Mouse (Mus musculus) 416B (cell line): ENCODE data around the gene Phc2.

Experiments
- DNase-seq: peaks from one replicate; pipeline ENCODE4 v3.0.0; 2011; ENCODE audit warnings: low read depth

The Phc2 gene

DNA sequence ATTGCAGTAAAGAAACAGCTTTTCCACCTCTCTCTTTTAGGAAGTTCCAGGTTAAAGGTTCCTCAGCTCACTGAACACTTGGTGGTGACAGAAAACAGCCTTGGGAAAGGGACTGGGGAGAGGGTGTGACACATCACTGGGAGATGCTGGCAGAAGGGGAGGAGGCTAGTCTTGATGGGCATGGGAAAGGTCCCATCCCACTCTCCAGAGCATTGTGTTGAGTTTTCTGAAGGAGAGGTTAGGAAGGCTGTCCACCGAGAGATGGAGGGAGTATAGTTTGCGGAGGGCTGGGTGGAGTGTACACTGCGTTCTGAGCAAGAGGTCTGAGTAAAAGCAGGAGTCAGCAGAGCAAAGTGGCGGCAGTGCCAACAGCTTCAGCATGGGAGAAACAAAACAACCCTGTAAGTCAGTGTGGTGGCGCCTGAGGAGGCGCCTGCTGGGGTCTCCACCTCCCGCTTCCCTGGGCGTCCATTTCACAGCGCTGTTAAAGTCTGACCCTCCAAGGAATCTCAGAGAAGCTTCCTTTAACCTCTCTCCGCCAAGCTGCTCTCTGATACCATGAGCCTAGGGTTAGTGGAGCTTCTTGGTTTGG lies 88.0 kb downstream of the Phc2 start:
- DNase-seq, result no peak

DNA sequence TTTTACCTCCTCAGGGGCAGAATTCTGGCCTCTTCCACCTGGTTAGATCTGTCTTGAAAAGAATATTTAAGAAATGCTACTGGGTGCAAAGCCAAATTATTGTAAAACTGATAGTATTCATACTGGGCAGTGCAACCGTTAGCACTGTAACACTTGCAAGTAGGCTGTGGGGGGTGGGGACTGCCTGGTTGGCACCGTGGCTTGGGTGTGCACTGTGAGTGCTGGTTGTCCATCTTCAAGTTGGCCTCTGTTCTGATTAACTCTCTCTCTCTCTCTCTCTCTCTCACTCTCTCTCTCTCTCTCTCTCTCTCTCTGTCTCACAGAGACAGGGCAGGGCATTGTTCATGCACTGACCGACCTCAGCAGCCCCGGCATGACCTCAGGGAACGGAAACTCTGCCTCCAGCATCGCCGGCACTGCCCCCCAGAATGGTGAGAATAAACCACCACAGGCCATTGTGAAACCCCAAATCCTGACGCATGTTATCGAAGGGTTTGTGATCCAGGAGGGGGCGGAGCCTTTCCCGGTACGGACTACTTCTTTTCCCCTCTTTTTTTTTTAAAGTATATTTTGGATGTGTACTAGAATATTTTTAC lies 88.6 kb downstream of the Phc2 start:
- DNase-seq, result no peak

DNA sequence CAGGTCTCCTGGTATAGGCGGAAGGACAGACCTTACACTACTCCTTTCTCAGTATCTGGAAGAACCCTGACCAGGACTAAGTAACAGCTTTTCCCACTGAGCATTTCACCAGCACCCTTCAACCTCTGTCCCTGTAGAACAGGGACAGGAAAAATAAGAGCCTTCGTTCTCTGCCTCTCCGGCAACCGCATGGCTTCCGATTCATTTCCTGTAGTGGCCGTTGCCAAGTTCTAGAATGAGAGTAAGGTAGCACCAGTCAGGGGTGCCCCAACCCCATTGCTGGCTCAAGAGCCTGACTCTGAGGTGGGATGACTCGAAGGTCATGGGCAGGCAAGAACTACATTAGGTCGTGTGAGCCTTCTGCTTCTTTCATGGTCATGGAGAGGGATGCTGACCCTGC lies 90.7 kb downstream of the Phc2 start:
- DNase-seq, result no peak

DNA sequence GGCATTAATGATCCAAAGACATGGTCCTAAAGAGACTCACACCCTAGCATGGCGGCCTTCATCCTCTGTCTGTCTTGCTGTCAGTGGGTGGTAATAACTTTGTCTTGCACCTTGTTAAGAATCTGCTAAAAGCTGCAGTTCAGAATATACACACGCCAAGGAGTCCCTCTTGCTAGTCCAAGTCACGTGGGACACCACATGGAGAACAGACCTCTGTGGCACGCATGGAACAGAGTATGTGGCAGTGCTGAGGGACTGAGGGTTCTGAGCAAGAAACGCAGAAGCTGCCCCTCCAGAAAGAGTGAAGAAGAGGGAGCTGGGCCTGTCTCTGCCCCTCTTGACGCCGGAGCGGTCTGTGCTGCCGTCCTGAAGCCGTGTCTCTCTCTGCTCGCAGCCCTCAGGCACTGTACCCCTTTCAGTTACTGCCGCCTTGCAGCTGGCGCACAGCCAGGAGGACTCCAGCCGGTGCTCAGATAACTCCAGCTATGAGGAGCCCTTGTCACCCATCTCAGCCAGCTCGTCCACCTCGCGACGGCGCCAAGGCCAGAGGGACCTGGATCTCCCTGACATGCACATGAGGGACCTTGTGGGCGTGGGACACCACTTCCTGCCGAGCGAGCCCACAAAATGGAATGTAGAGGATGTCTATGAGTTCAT lies 93.2 kb downstream of the Phc2 start:
- DNase-seq, result no peak

DNA sequence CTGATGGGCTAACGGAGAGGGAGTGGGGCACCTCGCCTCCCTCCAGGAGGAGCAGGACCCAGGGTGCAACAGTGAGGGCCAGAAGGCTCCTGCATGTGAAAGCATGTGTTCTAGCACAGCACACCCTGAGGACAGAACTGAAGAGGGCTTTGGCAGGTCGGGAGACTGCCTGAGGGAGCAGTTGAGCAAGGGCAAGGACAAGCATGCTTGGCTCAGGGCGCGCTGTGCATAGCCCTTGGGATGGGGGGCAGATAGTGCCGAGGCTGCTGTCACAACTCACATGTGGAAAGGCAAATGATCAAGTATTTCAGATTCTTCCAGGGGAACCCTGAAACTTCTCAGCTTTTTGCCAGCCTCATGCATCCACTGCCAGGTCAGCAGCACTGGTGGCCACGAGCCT lies 93.8 kb downstream of the Phc2 start:
- DNase-seq, result no peak

DNA sequence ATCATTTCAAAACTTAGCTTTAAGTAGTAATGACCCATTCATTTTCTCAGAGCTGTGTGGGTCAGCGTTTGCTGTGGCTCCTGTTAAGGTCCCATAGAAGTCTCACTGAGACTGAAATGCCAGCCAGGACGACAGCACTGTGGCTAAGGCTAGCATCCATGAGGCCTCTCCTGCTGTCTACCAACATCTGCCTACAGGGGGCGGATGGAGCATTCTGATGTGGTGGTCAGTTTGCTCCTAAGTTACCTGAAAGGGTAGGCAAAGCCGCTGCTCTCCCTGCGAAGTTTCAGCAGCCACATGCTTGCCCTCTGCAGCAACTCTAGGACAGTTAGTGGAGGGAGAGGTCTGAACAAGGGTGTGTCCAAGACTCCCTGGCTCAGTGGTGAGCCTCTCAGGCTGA lies 96.5 kb downstream of the Phc2 start:
- no peak for DNase-seq

DNA sequence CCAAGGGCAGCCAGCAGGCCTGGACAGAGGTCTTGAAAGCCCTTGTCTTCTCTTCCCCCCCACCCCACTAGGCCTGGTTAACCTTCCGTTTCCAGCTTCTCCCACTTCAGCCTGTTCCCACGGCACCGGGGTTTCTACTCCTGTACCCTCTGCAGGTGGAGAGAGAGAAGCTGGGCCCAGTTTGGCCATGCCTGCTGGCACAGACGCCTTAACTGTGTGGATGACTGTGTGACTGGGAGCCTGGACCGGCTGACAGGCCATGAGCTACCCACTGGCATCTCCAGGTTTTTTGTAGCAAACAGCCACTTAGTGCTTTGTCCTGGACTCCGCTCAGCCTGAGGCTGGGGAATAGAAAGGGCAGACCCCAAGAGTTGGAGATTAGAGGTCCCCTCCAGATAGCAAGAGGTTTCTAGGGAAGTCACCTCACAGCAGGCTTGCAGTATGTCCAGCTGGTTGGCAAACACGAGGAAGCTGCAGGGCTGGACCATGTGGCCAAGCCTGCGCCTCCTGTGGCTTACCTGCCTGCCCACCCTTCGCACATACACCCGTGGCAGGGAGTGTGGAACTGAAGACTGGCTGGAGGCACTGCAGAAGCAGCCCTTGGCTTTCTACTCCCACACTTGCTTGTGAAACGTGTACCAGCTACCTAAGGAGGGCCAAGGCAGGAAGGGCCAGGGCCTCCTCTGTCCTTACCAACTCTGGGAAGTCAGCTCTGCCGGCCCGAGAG lies 97.7 kb downstream of the Phc2 start:
- no peak for DNase-seq

DNA sequence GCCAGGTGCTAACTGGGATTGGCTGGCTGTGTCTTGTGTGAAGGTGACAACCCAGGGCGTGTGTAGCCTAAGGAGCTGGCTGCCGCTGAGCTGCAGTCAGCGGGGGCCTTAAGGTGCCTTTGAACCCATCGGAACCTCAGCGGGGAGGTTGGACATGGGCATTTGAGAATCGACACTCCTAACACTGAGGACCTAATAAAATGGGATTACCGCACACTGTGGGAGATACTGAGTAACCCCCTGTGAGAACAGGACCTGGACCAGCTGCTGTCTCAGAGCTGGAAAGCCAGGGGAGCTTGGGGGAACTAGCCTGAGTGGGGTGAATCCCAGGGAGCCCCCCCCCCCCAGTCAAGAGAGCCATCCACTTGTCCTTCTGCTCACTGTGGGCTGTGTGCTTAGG lies 99.1 kb downstream of the Phc2 start:
- DNase-seq, result no peak

GRCm38 (mm10) chr4:128755064-128755463 lies 100.6 kb downstream of the Phc2 start, which contains the start of gene A3galt2:
TSS of gene A3galt2 (plus strand) at chr4:128755364.
- no peak for DNase-seq

- no peak for DNase-seq
Measured at GRCm38 (mm10) chr4:128755900-128756299, 101.4 kb downstream of the Phc2 start.

DNA sequence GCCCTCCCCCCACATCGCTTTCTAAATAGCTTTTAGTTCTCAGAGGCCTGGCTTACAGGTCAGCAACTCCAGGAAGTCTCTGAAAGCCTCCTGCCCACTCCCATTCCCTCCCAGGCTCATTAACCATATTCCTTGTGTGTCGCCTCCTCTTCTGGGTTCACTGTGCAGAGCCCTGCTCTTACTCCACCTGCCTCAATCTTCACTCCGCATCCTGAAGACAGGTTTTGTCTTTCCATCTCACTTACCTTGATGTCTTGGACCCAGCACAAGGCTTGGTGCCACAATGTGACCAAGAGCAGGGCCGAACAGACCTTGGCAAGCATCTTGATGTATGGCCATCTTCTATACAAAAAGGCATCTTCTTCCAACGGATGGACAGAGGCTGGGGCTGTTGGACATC lies 104.7 kb downstream of the Phc2 start:
- no peak for DNase-seq

GRCm38 (mm10) chr4:128760029-128760428 lies 105.5 kb downstream of the Phc2 start:
- DNase-seq, result no peak

GRCm38 (mm10) chr4:128766929-128767328 lies 112.4 kb downstream of the Phc2 start:
- no peak for DNase-seq

DNA sequence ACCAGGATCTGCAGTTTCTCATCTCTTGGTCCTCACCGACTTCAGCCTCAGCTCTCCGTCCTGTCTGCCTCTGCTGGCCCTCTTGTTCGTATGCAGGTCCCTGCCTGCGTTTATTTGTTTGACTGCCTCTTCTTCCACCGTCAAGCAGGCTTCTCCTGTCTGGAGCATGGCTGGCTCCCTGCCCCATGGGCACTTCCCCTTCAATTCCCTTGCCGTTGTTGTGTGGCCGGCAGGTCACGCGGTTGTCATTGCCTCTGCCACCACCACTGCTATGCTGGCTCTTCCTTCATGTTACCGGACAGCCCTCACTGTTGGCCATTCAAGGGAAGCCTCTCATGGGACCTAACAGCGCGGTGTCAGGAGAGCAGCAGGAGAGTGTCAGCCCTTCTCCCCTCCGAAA lies 113.6 kb downstream of the Phc2 start:
- no peak for DNase-seq

DNA sequence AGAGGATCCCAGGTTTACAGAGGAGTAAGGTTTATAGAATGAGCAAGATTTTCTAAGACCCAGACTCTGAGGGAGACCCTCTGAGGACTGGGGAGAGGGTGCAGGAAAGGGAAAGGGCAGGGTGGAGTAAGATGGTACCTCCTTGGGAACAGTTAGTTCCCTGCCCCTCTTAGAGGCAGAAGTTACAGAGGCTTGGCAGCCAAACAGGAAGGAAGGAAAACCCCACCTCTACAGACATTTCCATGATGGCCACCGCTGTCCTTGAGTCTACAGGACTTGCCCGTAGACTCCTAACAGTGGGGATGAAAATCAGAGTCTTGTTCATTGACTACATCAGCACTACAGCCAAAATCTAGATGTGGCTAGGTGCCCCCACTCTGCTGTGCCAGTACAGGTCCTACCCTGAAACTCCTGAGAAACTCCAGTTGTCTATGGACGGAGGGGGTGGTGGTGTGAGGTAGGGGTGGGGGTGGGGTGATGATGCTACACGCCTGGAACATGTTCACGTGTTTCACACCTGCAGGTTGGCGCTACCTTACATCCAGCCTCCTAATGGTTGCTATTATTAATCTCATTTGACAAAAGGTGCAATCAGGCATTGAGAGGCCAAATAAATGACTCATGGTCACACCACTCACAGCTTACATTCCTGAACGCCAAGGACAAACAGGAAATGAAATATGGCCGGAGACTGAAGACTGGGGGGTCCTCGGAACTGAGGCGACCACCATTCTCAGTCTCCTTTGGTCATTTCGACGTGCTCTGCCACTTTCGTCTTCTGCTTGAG lies 115.3 kb downstream of the Phc2 start:
- no peak for DNase-seq

DNA sequence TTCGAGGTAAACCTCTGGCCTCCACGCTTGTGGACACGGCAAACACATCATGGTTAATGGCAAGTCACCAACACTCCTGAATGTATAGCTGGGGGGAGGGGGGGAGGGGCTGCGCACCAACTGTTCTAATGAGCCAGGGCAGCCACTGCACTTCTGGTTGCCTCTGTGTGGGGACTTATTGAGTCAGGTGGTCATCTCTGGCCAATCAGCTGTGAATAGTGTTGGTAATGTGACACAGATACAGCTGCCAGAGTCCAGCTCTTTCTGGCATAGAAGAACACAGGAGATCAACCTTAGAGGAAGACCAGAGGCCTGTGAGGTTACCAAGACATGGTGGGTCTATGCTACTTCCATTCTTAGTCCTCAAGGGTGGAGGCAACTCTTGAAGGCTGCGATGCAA lies 116.2 kb downstream of the Phc2 start:
- peak; percentile 27 for DNase-seq

DNA sequence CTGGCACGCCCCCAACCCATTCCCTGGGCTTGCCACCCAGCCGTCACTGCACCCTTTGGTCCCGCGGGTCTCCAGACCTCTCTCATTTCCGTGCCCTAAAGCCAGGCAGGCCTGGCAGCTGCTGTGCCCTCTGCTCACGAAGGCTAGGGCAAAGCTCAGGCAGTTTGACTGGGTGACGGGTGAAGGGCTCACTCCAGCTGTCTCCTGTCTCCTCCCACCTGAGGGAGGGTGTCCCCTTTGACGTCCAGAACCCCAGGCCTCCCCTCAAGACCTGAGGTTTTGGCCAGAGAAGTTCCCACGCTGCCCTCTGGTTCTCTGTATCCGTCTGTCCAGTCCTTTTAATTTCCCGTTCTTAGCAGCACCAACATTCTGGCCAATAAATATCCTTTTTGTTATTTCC lies 119.3 kb downstream of the Phc2 start:
- DNase-seq, result no peak

DNA sequence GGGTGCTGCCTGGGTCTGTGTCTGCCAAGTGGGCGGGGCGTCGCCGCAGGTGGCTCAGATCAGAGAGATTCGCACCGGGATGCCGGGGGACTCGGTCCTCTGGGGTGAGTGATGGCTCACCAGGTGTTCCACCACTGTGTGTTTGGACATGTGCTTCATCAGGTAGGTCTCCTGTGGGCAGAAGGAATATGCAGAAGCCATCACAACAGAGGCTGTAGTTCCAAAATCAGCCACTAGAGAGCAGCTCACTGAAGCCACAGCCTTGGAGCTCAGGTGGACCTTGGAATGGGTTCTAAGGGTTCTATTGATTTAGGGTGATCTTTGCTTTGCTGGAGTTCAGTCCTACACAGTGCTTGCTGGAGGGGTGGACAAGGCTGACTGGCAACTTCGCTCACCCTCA lies 120.0 kb downstream of the Phc2 start:
- peak; percentile 26 for DNase-seq

- DNase-seq, result peak; percentile 50
Measured at GRCm38 (mm10) chr4:128776568-128777289, 122.2 kb downstream of the Phc2 start.

DNA sequence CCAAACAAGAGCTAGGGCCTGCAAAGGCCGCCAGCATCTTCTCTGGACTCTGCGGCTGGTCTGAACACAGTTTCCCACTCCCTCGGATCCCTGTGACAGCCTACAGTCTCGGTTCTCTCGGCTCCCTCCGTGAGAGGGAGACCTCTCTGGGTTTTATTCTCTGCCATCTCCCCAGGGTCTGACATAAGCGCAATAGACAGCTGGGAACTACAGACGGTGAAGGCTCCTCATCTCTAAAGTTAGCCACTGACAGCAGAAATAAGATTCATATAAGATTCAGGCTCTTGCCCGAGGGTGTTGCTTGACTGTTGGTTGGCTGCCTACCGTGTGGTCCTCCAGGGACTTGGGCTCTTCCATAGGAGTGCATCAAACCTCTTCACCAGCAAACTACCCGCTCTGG lies 123.1 kb downstream of the Phc2 start:
- no peak for DNase-seq

DNA sequence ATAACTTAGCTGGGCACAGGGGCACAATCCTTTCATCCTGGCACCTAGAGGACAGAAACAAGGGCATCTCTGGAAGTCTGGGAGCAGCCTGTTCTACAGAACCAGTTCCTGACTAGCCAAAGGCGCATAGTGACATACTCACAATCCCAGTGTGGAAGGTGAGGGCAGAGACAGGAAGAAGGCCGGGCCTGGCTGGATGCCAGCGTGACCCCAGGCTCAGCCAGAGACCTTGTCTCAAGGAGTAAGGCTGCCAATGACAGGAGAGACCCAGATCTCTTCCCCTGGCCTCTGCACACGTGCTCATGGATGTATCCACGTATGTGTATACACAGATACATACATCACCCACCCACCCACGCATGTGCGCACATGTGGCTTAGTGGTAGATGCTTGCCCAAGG lies 127.5 kb downstream of the Phc2 start:
- no peak for DNase-seq

GRCm38 (mm10) chr4:128782645-128783044 lies 128.1 kb downstream of the Phc2 start:
- no peak for DNase-seq
